Mouse (Mus musculus) left cerebral cortex, postnatal 36 days (tissue): ENCODE results near the gene Gm438. TPM values are rescaled to one million over a fixed set of nuclear protein-coding genes. Genes with fewer than 3 reads are reported as not detected.
"Not testable (repeated sequence)": the region's sequence is repeated elsewhere in the genome, so short reads cannot be mapped to it uniquely, and the experiment has no call there.

Source experiments
- DNase-seq, 2 experiments: peaks; one replicate each; pipeline ENCODE4 v3.0.0; 2021 to 2022; ENCODE audit warnings: low spot score in 2 of 2, mixed read lengths in 1 of 2
- intact Hi-C: fragments of 180-260 bp; cut with DNase I; formaldehyde crosslinking; loops from one replicate; pipeline ENCODE4 v1.15.1; 2025
- total RNA-seq, 2 experiments: library from RNA; stranded (reverse); gene quantifications; 2 replicates each; pipeline ENCODE4 v1.2.3; 2021

Gm438 gene
- total RNA-seq: not detected

DNA sequence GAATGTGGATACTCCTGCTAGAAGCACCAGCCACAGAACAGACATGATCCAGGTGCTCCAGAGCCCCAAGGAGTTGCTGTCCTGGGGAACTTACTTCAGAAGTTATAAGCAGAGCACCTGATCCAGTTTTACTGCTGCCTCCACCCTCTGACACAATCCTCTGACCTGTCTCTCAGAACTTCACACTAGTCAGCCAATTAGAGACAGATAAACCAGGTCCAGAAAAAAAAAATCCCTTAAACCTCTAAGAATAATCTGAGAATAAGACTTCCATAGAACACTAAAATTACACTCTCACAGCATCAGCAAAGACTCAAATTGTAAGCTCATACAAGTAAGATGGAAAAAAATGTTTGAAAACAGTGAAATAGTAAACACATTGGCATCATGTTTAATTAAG is at the start of gene Gm438:
Gene Gm438 (minus strand): TSS at position 101 of the 400 bp plus-strand sequence.
- intact Hi-C loops: no loop called here
- DNase-seq: no peak

DNA sequence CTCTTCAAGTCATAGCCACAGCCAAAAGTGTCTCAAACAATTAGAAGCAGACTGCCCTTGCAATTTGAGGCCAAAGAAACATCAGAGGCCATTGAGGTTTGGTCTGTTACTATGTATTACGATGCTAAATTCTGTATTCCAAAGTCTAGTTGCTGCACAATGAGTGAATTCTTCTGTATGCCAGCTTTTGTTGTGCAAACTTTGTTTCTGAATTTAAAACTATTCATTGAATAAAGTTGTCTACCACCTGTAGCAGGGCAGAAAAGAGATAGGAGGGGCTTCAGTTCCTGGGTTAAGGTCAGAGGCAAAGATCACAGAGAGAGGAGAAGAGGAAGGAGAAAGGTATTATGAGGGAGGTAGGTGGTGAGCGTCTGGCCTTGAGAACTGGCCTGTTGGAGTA is 38.3 kb upstream of the Gm438 start:
- intact Hi-C loops: no loop called here
- DNase-seq: no peak

DNA sequence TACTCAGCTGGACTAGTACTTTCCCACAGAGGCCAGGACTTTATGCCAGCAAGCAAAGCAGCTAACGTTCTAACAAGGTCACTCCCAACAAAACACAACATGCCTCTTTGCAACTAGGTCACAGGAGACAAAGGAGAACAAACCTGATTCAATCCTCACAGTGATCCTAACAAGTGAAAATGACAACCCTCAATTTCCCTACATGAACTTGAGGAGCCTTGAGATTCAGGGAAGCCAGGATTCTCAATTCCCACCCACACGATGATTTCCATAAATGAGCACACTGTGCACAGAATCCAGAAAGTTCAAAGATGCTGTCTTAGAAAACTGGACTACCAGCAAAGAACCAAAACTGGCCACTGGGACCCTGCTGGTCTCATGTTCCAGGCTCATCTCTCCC is 37.6 kb upstream of the Gm438 start:
- no peak for DNase-seq
- intact Hi-C loops: no loop called here

GRCm38 (mm10) chr4:144807135-144807534 is 20.8 kb upstream of the Gm438 start:
- intact Hi-C loops, DNase-seq: not testable (repeated sequence)

- intact Hi-C loops: no loop called here
- DNase-seq: no peak
Observed at GRCm38 (mm10) chr4:144803633-144804032, 17.2 kb upstream of the Gm438 start.

DNA sequence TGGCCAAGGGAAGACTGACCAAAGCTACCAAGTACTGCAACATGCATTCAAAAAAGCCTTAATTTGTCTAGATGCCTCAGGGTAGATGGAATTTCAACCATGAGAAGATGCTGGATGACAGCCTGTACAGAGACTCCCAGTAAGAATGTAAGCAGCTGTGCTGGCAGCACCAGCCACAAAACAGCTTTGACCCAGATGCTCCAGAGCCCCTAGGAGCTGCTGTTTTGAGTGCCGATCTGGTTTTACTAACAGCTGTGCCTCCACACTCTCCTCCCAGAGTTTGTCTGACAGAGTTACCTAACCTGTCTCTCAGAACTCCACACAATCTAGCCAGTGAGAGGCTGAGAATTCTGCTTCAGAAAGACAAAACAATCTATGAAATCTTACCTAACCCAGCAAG is 3.8 kb upstream of the Gm438 start:
- intact Hi-C loops: no loop called here
- DNase-seq: no peak

- intact Hi-C loops: no loop called here
- DNase-seq: no peak
Observed at GRCm38 (mm10) chr4:144782476-144783197, 3.7 kb downstream of the Gm438 start.

GRCm38 (mm10) chr4:144765722-144766121 is 20.7 kb downstream of the Gm438 start:
- peak; percentile 10 to 24 for DNase-seq
- intact Hi-C loops: loop anchor here (5.0 to 10.0 kb wide), 2 partner anchors 107 to 529 kb away; no protein-coding TSS in a partner anchor

GRCm38 (mm10) chr4:144749139-144749538 is 37.2 kb downstream of the Gm438 start:
- no peak for DNase-seq
- intact Hi-C loops: no loop called here

Other genes starting within 250 kb of the Gm438 start
- not detected for gene Gm13124, start 221.4 kb downstream of the Gm438 start, total RNA-seq
- gene Aadacl4, start 172.9 kb downstream of the Gm438 start, total RNA-seq: not detected
- gene Gm436, start 100.2 kb downstream of the Gm438 start, total RNA-seq: not detected
- gene Gm13178, start 65.2 kb downstream of the Gm438 start, total RNA-seq: not detected
- 10 to 100 TPM; 24.8 to 27.9 TPM for gene Dhrs3, start 106.2 kb upstream of the Gm438 start, total RNA-seq